Mouse (Mus musculus) liver, adult (tissue): ENCODE data around the gene Ly6g6c.

Experiments
- GATA4 ChIP-seq: IDR thresholded peaks from 2 replicates; pipeline ENCODE4 v1.6.1; 2014; ENCODE audit warnings: mild to moderate bottlenecking, low read length; ENCODE audit not compliant: insufficient replicate concordance

Gene Ly6g6c

GRCm38 (mm10) chr17:35085208-35085865 is 20.1 kb downstream of the Ly6g6c start, which contains the start of gene Ly6g6f:
Gene Ly6g6f, minus strand, starts transcription at chr17:35085610.
- peak; percentile 76; the same call in 1 of the 2 replicates for TF ChIP-seq GATA4

GRCm38 (mm10) chr17:35088151-35088550 is 23.0 kb downstream of the Ly6g6c start:
- TF ChIP-seq GATA4 = no peak

- peak; percentile 35; the same call in 1 of the 2 replicates for TF ChIP-seq GATA4
These were observed 23.8 kb downstream of the Ly6g6c start, which contains the start of gene Abhd16a for GRCm38 (mm10) chr17:35088825-35089644. Gene Abhd16a, plus strand, starts transcription at chr17:35089263.

GRCm38 (mm10) chr17:35090166-35090932 is 25.2 kb downstream of the Ly6g6c start:
- TF ChIP-seq GATA4 = no peak; the same call in 1 of the 2 replicates

- no peak for TF ChIP-seq GATA4
These were observed 27.4 kb downstream of the Ly6g6c start for GRCm38 (mm10) chr17:35092403-35093198.

GRCm38 (mm10) chr17:35094475-35095365 is 29.5 kb downstream of the Ly6g6c start:
- TF ChIP-seq GATA4 = no peak

- TF ChIP-seq GATA4 = no peak
These were observed 31.4 kb downstream of the Ly6g6c start for GRCm38 (mm10) chr17:35096597-35096996.

GRCm38 (mm10) chr17:35097164-35097655 is 32.0 kb downstream of the Ly6g6c start:
- TF ChIP-seq GATA4 = no peak

- TF ChIP-seq GATA4 = no peak
These were observed 35.1 kb downstream of the Ly6g6c start for GRCm38 (mm10) chr17:35100196-35100765.

- no peak for TF ChIP-seq GATA4
These were observed 36.0 kb downstream of the Ly6g6c start for GRCm38 (mm10) chr17:35101161-35101560.

GRCm38 (mm10) chr17:35102299-35102698 is 37.1 kb downstream of the Ly6g6c start:
- no peak for TF ChIP-seq GATA4

- TF ChIP-seq GATA4 = no peak
These were observed 38.1 kb downstream of the Ly6g6c start for GRCm38 (mm10) chr17:35103221-35103690.

- no peak for TF ChIP-seq GATA4
These were observed 38.9 kb downstream of the Ly6g6c start for GRCm38 (mm10) chr17:35104079-35104478.

- no peak for TF ChIP-seq GATA4
These were observed 39.6 kb downstream of the Ly6g6c start for GRCm38 (mm10) chr17:35104754-35105153.
